Mouse (Mus musculus): ENCODE results near the gene Zfp579.
"Not testable (repeated sequence)": the region's sequence is repeated elsewhere in the genome, so short reads cannot be mapped to it uniquely, and the experiment has no call there.

Gene Zfp579

DNA sequence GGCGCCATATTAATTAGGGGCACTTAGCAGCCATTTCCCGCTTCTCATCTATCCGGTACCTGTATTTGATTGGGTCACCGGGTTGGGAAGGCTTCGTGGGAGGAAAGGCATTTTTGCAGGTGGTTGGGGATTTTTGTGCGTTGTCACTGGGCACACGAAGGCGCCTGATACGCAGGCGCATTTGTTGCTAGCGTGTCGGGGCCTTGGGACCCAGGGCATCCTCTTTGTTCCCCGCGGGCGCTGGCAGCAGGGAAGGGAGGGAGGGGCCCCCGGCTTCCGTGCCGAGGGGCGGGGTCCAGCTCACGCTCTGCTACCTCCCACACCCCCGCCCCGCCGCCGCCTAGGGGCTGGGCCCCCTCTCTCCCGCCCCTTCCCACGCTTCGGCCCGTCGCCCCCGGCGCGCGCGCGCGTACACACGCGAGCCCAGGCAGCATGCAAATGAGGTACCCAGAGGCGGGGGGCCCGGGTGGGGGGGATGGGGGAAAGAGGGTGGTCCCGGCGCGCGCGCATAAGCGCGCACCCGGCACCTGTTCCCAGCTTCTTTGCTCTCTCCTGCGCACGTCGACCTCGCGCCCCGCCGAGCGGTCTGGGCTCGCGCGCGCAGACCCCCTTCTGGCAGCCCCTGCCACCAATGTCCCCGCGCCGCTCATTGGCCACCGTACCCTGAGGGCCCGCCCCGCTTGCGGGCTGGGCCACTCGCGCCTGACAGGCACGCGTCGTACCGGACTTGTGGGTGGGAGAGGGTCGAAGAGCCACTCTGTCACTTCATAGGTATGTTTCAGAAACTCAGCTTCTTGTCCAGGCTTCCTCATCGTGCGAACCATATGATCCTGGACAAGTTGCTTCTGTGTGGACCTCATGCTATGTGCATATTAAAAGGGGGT lies 19.4 kb upstream of the Zfp579 start, which contains the start of gene Gm44973:
TSS of gene Gm44973 (plus strand) at position 379 of the 884 bp plus-strand sequence.
- in situ Hi-C loops (cut with MboI; ENCODE audit: low sequenced_read_pairs) = no loop called here

DNA sequence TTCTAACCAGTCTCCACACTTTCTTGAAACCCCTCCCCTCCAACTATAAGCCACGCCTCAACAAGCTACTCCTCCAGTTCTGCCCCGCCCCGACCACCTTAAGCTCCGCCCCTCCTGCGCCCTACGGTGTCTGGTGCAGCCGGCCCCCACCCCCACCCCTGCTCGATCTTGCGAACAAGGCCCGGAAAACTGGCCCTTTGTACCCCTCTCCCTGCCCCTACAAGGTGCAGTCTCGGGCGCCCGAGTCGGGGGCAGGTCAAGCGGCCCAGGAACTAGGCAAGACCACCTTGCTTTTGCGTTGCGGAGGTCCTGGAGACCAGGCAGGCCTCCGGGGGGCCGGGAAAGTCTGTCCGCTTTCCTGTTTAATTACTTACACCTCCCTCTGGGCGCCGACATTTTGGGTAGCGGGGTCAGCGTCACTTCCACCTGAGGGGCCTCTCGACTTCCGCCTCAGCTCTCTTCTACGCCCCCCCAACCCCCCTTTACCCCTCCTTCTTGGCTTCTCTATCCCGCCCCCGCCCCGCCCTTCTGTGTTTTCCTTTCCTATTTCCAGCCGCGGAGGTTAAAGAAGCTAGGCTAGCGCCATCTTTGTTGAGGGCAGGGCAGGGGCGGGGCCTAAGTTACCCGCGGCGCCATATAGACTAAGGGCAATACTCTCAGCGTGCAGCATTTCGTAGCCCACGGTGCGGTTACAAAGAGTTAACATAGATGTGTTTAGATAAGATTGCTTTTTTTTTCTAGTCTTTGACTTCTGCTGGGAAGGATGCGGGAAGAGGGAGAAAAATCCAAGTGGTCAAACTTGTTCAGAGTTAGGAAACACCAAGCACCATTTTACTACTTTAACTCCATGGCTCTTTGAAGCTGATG lies 18.5 kb upstream of the Zfp579 start, which contains the start of the genes Zfp524 and Fiz1:
TSS of gene Zfp524 (plus strand) at position 165 of the 867 bp plus-strand sequence.
TSS of gene Fiz1 (minus strand) at position 447 of the 867 bp plus-strand sequence.
- in situ Hi-C loops (cut with MboI; ENCODE audit: low sequenced_read_pairs) = no loop called here

DNA sequence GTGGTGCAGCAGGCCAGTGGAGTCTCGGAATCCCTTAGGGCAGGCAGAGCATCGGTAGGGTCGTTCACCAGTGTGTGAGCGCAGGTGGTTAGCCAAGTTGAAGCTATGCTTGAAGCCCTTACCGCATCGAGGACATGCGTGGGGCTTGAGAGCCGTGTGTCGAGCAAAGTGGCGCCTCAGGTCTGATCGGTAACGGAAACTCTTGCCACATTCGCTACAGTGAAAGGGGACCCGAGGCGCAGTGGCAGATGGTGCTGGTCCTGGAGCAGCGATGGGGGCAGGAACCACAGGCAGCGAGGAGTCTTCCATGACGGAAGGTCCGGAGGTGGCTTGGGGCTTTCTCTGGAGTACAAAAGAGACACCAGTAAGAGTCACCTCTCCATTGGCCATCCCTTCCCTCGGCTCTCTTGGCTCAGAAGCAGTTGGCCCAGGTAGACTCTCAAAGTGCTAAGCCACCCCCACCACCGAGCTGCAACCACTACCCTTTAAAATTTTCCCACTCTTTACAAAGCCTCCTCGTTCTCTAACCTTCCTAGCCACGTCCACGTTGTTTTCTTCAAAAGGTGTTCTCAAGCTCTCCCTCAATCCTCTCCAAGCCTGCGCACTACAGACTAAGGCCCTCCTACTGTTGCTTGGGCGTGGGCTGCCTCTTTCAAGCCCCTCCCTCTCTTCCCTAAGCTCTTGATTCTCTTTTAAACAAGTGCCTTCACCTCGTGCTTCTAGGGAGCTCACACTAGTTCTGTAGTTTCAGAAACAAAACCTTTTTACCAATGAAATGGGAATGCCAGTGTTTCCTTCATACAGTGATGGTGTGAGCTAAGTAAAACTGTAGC lies 16.9 kb upstream of the Zfp579 start:
- in situ Hi-C loops (cut with MboI; ENCODE audit: low sequenced_read_pairs) = no loop called here

DNA sequence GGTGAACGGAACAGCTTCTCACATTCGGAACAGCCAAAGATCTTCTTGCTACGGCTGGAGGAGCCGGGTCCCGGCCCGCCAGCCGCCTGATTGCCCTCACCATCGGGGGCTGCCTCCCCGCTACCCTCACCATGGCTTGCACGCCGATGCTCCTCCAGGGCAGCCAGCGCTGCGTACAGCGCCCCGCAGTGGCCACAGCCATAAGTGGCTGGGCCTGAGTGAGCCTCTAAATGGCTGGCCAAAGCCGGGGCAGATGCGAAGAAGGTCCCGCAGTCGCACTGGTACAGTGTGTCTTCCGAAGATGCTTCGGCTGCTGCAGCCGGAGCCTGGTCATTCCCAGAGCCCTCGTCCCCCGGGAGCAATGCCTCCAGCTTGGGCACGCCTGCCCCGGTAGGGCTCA lies 12.3 kb upstream of the Zfp579 start:
- in situ Hi-C loops (cut with MboI; ENCODE audit: low sequenced_read_pairs) = no loop called here

DNA sequence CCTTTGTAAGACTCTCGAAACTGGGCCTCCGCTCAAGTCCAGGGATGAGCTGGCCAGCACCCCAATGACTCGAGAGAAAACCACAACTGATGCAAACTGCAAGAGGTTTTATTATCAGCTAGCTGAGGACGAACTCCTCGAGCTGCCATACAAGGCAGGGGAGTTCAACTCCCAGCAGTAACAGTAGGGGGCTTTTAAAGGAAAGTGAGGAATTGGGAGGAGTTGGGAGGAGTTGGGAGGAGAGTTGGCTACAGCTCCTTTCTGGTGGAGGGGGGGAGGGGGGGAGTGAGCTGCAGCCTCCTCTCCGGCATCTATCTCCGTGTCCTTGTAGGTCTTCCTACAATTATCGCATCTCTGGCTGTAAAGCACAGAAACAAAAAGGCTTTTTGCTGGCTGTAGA lies 6.9 kb upstream of the Zfp579 start:
- in situ Hi-C loops (cut with MboI; ENCODE audit: low sequenced_read_pairs) = not testable (repeated sequence)

DNA sequence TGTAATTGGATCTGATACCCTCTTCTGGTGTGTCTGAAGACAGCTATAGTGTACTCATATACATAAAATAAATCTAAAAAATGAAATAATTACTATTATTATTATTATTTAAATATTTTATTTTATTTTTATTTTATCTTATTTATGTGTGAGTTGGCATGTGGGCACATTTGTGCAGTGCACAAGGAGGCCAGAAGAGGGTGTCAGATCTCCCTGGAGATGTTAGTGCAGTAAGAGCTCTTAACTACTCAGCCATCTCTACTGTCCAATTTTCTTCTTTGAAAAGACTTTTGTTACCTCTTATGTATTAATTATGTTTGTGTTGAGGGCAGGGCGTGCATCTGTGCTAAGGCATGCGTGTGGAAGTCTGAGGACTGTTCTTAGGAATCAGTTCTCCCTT lies 3.9 kb upstream of the Zfp579 start:
- in situ Hi-C loops (cut with MboI; ENCODE audit: low sequenced_read_pairs) = no loop called here

DNA sequence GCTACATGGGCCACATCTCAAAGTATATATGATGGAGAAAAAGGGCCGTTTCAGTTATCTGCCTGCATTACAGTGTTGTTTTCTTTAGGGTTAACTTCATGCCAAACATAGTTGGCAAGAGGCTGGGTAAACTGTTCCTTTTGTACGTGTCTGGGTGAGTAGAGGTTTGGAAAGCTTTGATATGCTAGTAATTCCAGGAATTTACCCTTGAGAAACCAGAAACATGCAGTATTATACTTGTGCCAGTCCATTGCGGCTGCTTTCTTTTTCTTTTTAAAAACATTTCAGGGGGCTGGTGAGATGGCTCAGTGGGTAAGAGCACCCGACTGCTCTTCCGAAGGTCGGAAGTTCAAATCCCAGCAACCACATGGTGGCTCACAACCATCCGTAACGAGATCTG lies 976 bp upstream of the Zfp579 start:
- in situ Hi-C loops (cut with MboI; ENCODE audit: low sequenced_read_pairs) = no loop called here

DNA sequence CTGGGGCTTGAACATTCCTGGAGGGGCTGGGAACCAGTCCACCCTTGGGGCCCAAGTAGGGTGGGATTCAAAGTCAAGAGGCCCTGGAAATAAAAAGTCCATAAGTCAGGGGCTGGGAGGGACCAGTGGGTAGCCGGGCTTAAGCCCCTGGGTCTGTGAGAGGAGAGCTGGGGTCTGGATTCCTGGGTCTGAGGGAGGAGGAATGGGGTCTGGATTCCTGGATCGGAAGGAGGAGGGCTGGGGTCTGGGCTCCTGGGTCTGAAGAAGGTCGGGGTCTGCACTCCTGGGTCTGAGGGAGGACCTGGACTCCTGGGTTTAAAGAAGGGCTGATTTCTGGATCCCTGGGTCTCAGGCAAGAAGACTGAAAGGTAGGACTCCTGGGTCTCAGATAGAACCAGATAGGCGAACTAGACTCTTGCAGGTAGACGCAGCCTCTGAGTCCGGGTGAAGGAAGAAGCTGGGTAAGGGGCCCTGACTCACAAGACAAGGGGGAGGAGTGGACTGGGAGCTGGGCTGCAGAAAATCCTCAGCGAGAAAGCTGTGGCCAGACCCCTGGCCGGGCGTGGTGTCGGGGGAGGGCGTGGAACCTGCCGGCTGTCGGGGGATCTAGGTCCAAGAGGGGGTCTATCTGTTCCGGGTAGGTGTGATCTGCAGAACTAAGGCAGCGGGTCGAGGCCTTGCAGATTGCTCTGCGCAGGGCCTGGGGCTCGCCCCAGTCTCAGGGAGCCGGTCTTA lies 523 bp downstream of the Zfp579 start:
- in situ Hi-C loops (cut with MboI; ENCODE audit: low sequenced_read_pairs) = no loop called here

DNA sequence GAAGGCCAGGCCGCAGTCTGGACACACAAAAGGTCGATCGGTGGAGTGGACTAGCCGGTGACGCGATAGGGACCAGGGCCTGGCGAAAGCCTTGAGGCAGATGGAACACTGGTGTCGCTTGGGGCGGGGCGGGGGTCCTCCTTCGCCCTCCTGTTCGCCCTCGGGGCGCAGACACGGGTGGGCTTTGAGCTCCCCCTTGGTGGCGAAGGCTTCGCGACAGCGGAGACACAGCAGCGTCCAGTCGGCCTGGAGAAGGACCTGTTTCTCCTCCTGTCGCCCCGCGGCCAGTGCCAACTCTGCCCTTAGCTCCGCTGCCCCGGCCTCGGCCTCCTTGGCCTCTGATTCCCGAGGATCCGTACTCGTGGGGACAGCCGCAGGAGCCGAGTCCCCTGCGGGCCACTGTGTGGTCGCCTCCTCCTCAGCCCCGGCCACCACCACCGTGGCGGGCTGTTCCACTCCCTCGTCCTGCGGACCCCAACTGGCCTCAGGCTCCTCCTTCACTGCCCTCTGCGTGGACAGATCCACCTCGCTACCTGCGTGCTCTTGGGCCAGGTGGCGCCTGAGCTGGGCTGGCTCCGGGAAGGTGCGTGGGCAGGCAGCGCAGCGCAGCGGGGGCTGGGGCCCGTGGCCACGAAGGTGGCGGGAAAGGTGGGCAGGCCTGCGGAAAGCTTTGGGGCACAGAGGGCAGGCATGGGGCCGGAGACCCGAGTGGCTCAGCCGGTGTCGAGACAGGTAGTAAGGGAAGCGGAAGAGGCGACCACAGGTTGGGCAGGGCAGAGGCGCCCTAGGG lies 1.8 kb downstream of the Zfp579 start:
- in situ Hi-C loops (cut with MboI; ENCODE audit: low sequenced_read_pairs) = no loop called here

DNA sequence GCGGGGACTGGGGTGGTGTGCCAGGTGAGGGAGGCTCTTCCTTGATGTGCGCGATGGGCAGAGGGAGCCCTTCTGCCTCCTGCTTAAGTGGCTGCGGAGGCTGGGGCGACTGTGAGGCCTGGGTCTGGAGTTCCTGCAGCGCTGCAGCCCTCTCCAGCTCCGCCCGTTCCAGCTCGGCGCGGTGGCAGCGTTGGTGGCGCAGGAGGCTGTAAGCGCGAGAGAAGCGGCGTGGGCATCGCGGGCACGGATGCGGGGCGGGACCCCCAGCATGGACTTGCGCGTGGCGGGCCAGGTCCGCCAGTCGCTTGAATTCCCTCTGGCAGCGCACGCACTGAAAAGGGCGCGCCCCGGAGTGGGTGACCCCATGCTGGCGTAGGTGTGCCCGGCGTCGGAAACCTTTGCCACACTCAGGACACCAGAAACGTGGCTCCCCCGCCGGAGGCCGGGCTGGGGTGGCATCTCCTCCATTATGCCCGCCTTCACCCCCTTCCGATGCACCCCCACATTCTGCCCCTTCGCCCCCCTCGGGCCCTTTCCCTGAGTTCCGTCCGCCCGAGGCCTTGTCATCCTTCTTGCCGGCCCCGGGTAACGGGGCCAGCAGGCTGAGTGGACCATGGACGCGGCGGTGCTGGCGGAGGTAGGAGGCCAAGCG lies 2.5 kb downstream of the Zfp579 start:
- in situ Hi-C loops (cut with MboI; ENCODE audit: low sequenced_read_pairs) = no loop called here

DNA sequence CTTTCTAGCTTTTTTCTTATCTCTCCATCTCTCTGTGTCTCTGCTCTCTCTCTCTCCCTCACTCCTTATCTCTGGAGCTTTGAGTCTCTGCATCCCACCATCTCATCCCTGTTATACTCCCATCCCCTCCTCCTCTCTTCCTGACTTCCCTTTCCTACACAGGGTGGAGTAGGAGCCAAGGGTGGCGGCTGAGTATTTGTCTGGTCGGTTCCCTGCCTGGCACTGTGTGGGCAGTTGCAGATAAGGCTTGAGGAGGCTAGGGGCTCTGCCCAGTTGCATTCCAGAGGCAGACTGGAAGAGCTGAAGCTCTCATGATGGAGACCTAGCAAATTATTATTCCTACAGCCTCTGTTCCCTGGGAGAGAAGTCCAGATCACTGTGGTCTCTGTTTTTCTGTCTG lies 7.7 kb downstream of the Zfp579 start:
- in situ Hi-C loops (cut with MboI; ENCODE audit: low sequenced_read_pairs) = no loop called here

DNA sequence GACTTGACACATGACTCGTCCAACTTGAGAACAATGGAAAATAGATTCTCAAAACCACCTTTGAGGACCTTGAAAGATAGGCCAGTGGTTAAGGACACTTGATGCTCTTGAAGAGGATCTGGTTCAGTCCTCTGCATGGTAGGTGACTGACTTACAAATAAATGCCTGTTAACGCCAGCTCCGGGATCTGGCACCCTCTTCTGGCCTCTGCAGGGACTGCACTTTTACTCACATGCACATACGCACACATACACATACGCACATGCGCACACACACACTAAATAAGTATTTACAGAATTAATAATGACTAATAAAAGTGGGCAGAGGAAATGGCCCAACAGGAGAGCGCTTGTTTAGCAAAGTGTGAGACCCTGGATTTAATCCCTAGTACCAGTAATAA lies 19.1 kb downstream of the Zfp579 start:
- in situ Hi-C loops (cut with MboI; ENCODE audit: low sequenced_read_pairs) = no loop called here

DNA sequence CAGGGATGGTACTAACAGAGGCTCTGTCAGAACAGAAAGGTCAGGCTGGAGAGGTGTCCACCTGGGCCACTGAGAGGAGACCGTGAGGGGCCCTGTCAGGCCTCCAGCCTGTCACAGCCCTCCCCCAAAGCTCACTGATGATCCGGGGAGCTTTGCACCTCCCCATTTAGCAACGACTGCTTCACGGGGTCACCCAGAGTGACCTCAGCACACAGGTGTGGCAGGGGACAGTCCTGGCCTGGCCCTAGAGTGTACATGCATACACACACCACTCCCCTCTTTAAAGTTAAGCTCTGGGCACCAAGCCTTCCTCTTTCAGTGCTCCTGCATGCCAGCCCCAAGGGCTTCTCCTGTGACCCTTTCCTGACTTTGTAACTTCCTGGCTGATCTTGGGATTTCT lies 20.5 kb downstream of the Zfp579 start:
- in situ Hi-C loops (cut with MboI; ENCODE audit: low sequenced_read_pairs) = no loop called here

DNA sequence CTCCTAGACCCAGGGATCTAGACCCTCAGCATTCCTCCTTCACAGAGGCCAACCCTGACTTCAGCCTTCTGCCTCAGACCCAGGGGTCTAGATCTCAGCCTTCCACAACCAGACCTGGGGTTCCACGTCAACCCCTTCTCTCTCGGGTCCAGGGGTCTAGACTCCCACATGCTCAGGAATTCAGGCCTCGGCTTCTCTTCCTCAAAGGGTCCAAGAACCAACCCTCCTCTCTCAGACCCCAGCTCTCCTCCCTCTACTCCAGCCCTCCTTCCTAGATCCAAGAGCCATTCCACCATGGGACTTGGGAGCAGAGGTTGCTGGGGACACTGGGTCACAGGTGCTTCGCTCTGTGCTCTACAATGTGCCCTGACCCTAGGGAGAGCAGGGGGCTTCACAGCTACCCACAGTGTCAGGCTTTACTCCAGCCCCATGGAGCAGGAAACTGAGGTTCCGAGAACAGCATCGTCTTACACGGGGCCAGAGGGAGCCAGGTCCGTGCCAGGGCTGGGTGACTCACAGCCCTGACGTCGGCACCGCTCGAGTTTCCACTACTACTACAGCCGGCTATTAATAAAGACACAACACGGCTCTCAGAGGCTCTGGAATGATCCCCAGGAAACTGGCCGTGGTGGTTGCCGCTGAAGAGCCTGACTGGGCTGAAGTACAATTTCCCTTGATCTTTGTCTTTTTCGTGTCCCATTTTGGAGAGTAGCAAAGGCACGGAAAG lies 23.5 kb downstream of the Zfp579 start:
- in situ Hi-C loops (cut with MboI; ENCODE audit: low sequenced_read_pairs) = no loop called here

DNA sequence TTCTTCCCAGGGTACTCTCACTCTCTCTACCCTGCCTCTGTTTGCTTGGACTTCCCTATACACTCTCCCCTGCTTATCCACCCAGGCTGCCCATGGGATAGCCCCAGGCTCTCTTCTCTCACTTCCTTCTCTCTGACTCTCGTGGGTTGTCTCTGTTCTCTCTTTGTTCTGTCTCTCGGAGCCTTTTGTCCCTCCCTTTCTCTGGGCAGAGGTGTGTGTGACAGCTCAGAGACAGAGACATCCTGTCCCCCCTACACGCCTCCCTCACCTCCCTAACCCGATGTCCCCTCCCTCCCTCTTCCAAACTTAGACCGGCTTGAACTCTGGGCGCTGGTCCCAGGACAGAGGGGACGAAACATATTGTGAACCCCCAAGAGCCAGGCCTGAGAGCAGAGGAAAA lies 24.2 kb downstream of the Zfp579 start:
- in situ Hi-C loops (cut with MboI; ENCODE audit: low sequenced_read_pairs) = no loop called here

DNA sequence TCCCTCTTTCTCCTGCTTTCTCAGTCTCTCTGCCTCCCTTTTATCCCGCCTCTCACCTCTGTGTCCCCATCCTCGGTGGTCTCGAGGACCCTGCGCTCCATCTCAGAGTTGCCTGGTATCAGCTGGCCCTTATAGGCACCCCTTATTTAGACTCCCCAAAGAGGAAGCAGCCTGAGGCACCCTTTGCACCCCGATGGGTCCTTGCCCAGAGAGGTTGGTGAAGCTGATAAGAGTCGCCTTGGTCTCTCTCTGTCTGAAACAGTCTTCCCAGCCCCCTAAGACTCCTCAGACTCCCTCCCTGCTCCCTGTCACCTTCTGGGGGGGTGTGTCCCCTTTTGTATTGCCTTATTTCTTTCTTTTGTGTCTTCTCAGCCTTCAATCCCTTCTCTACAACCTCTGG lies 24.9 kb downstream of the Zfp579 start, which contains the start of gene Sbk3:
TSS of gene Sbk3 (minus strand) at position 101 of the 400 bp plus-strand sequence.
- in situ Hi-C loops (cut with MboI; ENCODE audit: low sequenced_read_pairs) = no loop called here

DNA sequence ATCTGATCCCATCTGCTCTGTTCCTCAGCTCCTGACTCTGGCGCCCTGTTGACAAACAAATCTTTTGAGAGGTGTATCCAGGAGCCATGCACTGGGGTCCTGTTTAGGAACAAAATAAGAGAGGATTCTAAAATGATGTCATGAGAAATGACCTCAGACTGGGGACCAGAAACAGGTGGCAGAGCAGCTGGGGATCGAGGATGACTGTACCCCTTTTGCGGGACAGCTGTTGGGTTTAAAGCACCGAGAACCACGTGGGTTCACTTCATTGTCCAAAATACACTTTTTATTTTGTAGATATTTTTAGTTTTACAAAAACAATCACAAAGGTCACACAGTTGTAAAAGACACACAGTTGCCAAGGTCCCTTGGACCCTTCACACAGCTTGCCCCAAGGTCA lies 31.0 kb downstream of the Zfp579 start:
- in situ Hi-C loops (cut with MboI; ENCODE audit: low sequenced_read_pairs) = no loop called here

DNA sequence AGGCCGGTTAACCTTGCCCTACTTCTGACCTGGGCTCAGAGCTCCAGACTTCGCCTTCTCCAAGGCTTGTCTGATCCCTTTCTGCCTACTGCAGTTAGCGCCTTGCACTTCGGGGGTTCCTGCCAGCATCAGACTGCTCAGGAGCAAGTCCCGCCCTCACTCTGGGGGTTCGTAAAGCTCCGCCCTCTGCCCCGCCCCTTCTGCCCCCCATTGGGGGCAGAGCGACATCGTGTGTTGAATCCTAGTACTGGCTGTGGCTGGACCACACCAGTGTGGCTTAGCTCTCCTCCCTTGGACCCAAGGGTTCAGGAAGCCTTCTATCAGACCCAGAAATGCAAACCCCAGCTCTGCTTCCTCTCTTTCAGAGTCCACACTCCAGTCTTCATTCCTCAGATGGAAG lies 31.7 kb downstream of the Zfp579 start, which contains the start of gene Sbk2:
TSS of gene Sbk2 (minus strand) at position 135 of the 400 bp plus-strand sequence.
- in situ Hi-C loops (cut with MboI; ENCODE audit: low sequenced_read_pairs) = no loop called here
